Comparison of ENCODE assay signal across 20 mouse cellular contexts in the genomic region with DNA sequence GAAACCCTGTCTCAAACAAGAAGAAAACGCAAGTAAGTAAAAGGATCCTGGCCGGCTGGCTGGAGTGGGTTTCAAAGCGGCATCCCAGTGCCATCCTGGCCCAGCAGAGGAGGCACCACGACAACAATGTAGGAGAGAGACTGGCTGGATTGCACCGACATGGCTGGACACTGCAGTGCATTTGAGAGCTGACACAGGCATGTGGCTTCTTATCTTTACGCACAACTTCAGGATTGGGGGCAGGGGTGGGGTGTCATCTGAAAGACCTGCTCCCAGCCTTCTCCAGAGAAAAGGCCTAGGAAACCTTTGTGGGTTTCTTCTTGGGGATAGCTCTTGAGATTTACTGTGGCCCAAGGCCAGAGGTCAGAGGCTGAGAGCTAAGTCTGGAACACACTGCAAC. TPM values are rescaled to one million over a fixed set of nuclear protein-coding genes. Genes with fewer than 3 reads are reported as not detected.
A peak's percentile ranks its signal among the peaks of the same experiment; 100 is the strongest.
DNase-seq lines count a peak whose midpoint lies in the region; ATAC-seq and TF ChIP-seq lines count a peak whose summit lies in the region.
"Had no signal": no experiment of that assay in that cellular context is flagged by ENCODE, and none has a peak within 500 bp of the region (broad histone marks: within the 10 kb centered on the region; RNA-seq: fewer than 3 reads in every experiment).

No protein-coding gene starts in this region.

- intact Hi-C loops in left cerebral cortex, postnatal 36 days (cut with DNase I) = no loop called here

- H3K4me1 ChIP-seq in forebrain, embryonic 10.5 days = peaks cover 38% of the 10 kb centered on the region
- peaks cover 10% of the 10 kb centered on the region; the same call in 1 of the 2 replicates for H3K4me1 ChIP-seq in forebrain, embryonic 11.5 days (replicated peaks; ENCODE audit: control insufficient read depth, insufficient read depth, low read length)
- peaks cover 18% of the 10 kb centered on the region for H3K4me1 ChIP-seq in liver, embryonic 11.5 days (replicated peaks; ENCODE audit: control insufficient read depth, insufficient read depth, low read length)
- peaks cover 26% of the 10 kb centered on the region for H3K4me1 ChIP-seq in liver, postnatal 0 days (ENCODE audit: insufficient read depth)
- H3K4me1 ChIP-seq in midbrain, postnatal 0 days (ENCODE audit: insufficient read depth, low read length) = 0 out of 2 replicates have a peak, but pooled peaks cover 3% of the 10 kb centered on the region
- H3K4me1 ChIP-seq: embryonic facial prominence, embryonic 12.5 days; neural tube, embryonic 12.5 days had no signal

- TF ChIP-seq EP300 in liver, postnatal 0 days (IDR thresholded peaks at IDR 0.05; ENCODE audit: low read depth) = no peak

- H3K36me3 ChIP-seq in forebrain, embryonic 10.5 days (replicated peaks) = no peaks in the 10 kb centered on the region
- H3K36me3 ChIP-seq in forebrain, embryonic 11.5 days (ENCODE audit: control insufficient read depth, insufficient read depth, low read length) = no peaks in the 10 kb centered on the region
- no peaks in the 10 kb centered on the region for H3K36me3 ChIP-seq in liver, embryonic 11.5 days (ENCODE audit: control insufficient read depth, insufficient read depth, low read length)
- no peaks in the 10 kb centered on the region for H3K36me3 ChIP-seq in liver, postnatal 0 days (replicated peaks; ENCODE audit: insufficient read depth, low read length)
- no peaks in the 10 kb centered on the region for H3K36me3 ChIP-seq in midbrain, postnatal 0 days (ENCODE audit: insufficient read depth, low read length)
- H3K36me3 ChIP-seq: embryonic facial prominence, embryonic 12.5 days; lung, embryonic 15.5 days; neural tube, embryonic 12.5 days had no signal

- WGBS in forebrain, embryonic 10.5 days = 82% methylated on average over 6 of the region's 6 CpGs
- 82% methylated on average over 6 of the region's 6 CpGs for WGBS in forebrain, embryonic 11.5 days
- 40% methylated on average over 6 of the region's 6 CpGs for WGBS in liver, embryonic 11.5 days
- 44% methylated on average over 6 of the region's 6 CpGs for WGBS in liver, postnatal 0 days (ENCODE audit: insufficient replicate concordance)
- 86% methylated on average over 6 of the region's 6 CpGs for WGBS in midbrain, postnatal 0 days

- peak overlapping the region; percentile 62 for H3K27ac ChIP-seq in forebrain, embryonic 10.5 days
- H3K27ac ChIP-seq in forebrain, embryonic 11.5 days (ENCODE audit: low read depth, low read length) = no peak overlapping the region
- H3K27ac ChIP-seq in liver, embryonic 11.5 days (ENCODE audit: low read depth, low read length) = peak overlapping the region; percentile 44; the same call in 1 of the 2 replicates
- peak overlapping the region; percentile 48; the same call in 1 of the 2 replicates for H3K27ac ChIP-seq in liver, postnatal 0 days (ENCODE audit: low read depth)
- no peak overlapping the region for H3K27ac ChIP-seq in midbrain, postnatal 0 days (ENCODE audit: low read depth, low read length)
- H3K27ac ChIP-seq: embryonic facial prominence, embryonic 12.5 days; hindbrain, postnatal 0 days; lung, embryonic 15.5 days; neural tube, embryonic 12.5 days; stomach, postnatal 0 days had no signal

- no peak overlapping the region for H3K4me3 ChIP-seq in forebrain, embryonic 10.5 days
- no peak overlapping the region for H3K4me3 ChIP-seq in forebrain, embryonic 11.5 days (ENCODE audit: low read depth, low read length)
- peak overlapping the region; percentile 4; the same call in 1 of the 2 replicates for H3K4me3 ChIP-seq in liver, embryonic 11.5 days (ENCODE audit: low read depth, low read length)
- H3K4me3 ChIP-seq in liver, postnatal 0 days (ENCODE audit: low read depth, low read length) = 0 out of 2 replicates have a peak overlapping the region, but pooled peaks have one; percentile 7
- no peak overlapping the region for H3K4me3 ChIP-seq in midbrain, postnatal 0 days (ENCODE audit: low read depth, low read length)
- H3K4me3 ChIP-seq: embryonic facial prominence, embryonic 12.5 days; lung, embryonic 15.5 days; neural tube, embryonic 12.5 days had no signal

- no peak for ATAC-seq in forebrain, embryonic 11.5 days (replicated peaks; ENCODE audit: low FRiP score)
- peak; percentile 12; the same call in 1 of the 2 replicates for ATAC-seq in common myeloid progenitor, adult 5-6 weeks (replicated peaks; ENCODE audit: low read depth, poor library complexity, severe bottlenecking)
- peak; percentile 83 for ATAC-seq in liver, embryonic 11.5 days (replicated peaks; ENCODE audit: low FRiP score)
- ATAC-seq in liver, postnatal 0 days = peak; percentile 74
- no peak; the same call in 1 of the 2 replicates for ATAC-seq in granulocyte monocyte progenitor cell, adult 5-6 weeks (replicated peaks; ENCODE audit: poor library complexity, severe bottlenecking)
- no peak for ATAC-seq in midbrain, postnatal 0 days (ENCODE audit: low FRiP score)
- ATAC-seq: forebrain, embryonic 16.5 days; hindbrain, postnatal 0 days; intestine, embryonic 16.5 days had no signal

- no peak overlapping the region for H3K4me2 ChIP-seq in forebrain, embryonic 11.5 days (ENCODE audit: low read depth, low read length, severe bottlenecking)
- peak overlapping the region; percentile 55 for H3K4me2 ChIP-seq in liver, embryonic 11.5 days
- peak overlapping the region; percentile 64 for H3K4me2 ChIP-seq in liver, postnatal 0 days (ENCODE audit: low read depth, low read length)
- H3K4me2 ChIP-seq in midbrain, postnatal 0 days (ENCODE audit: low read depth, low read length, poor library complexity, severe bottlenecking) = no peak overlapping the region
- H3K4me2 ChIP-seq: embryonic facial prominence, embryonic 12.5 days; lung, embryonic 15.5 days; midbrain, embryonic 11.5 days; neural tube, embryonic 12.5 days had no signal

- H3K27me3 ChIP-seq in forebrain, embryonic 10.5 days (ENCODE audit: poor library complexity, severe bottlenecking) = no peaks in the 10 kb centered on the region; the same call in 1 of the 2 replicates
- no peaks in the 10 kb centered on the region for H3K27me3 ChIP-seq in forebrain, embryonic 11.5 days (ENCODE audit: control insufficient read depth, insufficient read depth, low read length)
- no peaks in the 10 kb centered on the region for H3K27me3 ChIP-seq in liver, embryonic 11.5 days (replicated peaks; ENCODE audit: control insufficient read depth, insufficient read depth, low read length)
- H3K27me3 ChIP-seq in liver, postnatal 0 days (ENCODE audit: insufficient read depth, low read length) = no peaks in the 10 kb centered on the region
- no peaks in the 10 kb centered on the region for H3K27me3 ChIP-seq in midbrain, postnatal 0 days (ENCODE audit: insufficient read depth, low read length)
- H3K27me3 ChIP-seq: embryonic facial prominence, embryonic 12.5 days; lung, embryonic 15.5 days; neural tube, embryonic 12.5 days had no signal

- TF ChIP-seq CTCF in liver, postnatal 0 days (IDR thresholded peaks at IDR 0.05; ENCODE audit: low read depth) = no peak
- TF ChIP-seq CTCF in midbrain, postnatal 0 days (IDR thresholded peaks at IDR 0.05) = no peak

- no peak for DNase-seq in forebrain, embryonic 10.5 days (ENCODE audit: extremely low spot score, low spot score)
- no peak for DNase-seq in forebrain, embryonic 11.5 days (ENCODE audit: low spot score)
- no peak for DNase-seq in liver, embryonic 11.5 days (ENCODE audit: low spot score)
- no peak for DNase-seq in liver, postnatal 0 days
- no peak for DNase-seq in left cerebral cortex, postnatal 36 days (ENCODE audit: low spot score in 2 of 2)
- DNase-seq in midbrain, postnatal 0 days (ENCODE audit: low spot score) = no peak
- DNase-seq: adrenal gland, postnatal 25 days; cerebellum, adult 9-10 months; lung, postnatal 36 days; thymus, adult 2 months had no signal

- H3K9me3 ChIP-seq in forebrain, embryonic 10.5 days = peaks cover 6% of the 10 kb centered on the region; the same call in 1 of the 2 replicates
- H3K9me3 ChIP-seq in forebrain, embryonic 11.5 days (ENCODE audit: control insufficient read depth, low read length) = no peaks in the 10 kb centered on the region
- no peaks in the 10 kb centered on the region for H3K9me3 ChIP-seq in liver, embryonic 11.5 days (ENCODE audit: control insufficient read depth, low read length)
- no peaks in the 10 kb centered on the region for H3K9me3 ChIP-seq in liver, postnatal 0 days (ENCODE audit: low read length)
- no peaks in the 10 kb centered on the region for H3K9me3 ChIP-seq in midbrain, postnatal 0 days (ENCODE audit: low read length)
- H3K9me3 ChIP-seq: embryonic facial prominence, embryonic 12.5 days; lung, embryonic 15.5 days had no signal

- H3K9ac ChIP-seq in forebrain, embryonic 11.5 days (ENCODE audit: low read length) = no peak overlapping the region
- H3K9ac ChIP-seq in liver, embryonic 11.5 days (ENCODE audit: low read depth, low read length) = peak overlapping the region; percentile 46
- no peak overlapping the region for H3K9ac ChIP-seq in liver, postnatal 0 days (replicated peaks)
- no peak overlapping the region for H3K9ac ChIP-seq in midbrain, postnatal 0 days (replicated peaks; ENCODE audit: low read length, poor library complexity, severe bottlenecking)
- H3K9ac ChIP-seq: embryonic facial prominence, embryonic 12.5 days; lung, embryonic 15.5 days; neural tube, embryonic 12.5 days had no signal

RNA-seq across cellular contexts. Expression of a gene that starts 17.5 kb away (rescaled TPM):
- 1,043 and 1,081 TPM in 2 replicates for polyA plus RNA-seq in forebrain, embryonic 10.5 days (2016; fragmentation: Nextera tagmentation; extraction: Ambion mirVana)
- polyA plus RNA-seq in forebrain, embryonic 11.5 days (2014; fragmentation: Nextera tagmentation; extraction: Ambion mirVana) = 879 and 889 TPM in 2 replicates
- total RNA-seq in common myeloid progenitor, adult 5-6 weeks (2017) = 1,609 and 1,977 TPM in 2 replicates
- polyA plus RNA-seq in liver, embryonic 11.5 days (2014; fragmentation: Nextera tagmentation; extraction: Ambion mirVana) = 1,192 and 1,256 TPM in 2 replicates
- polyA plus RNA-seq in liver, postnatal 0 days (2015; fragmentation: Nextera tagmentation; extraction: Ambion mirVana) = 483 and 486 TPM in 2 replicates
- total RNA-seq in granulocyte monocyte progenitor cell, adult 5-6 weeks (2014; fragmentation: Nextera tagmentation) = 2,290 and 2,982 TPM in 2 replicates
- 1,520 and 1,547 TPM in 2 replicates for total RNA-seq in granulocyte monocyte progenitor cell, adult 5-6 weeks (2017)
- total RNA-seq in left cerebral cortex, postnatal 36 days (2021) = 100 to 1,000 TPM; 278 to 331 TPM
- total RNA-seq in midbrain, postnatal 0 days (2014; rRNA removed) = 795 and 936 TPM in 2 replicates
- polyA plus RNA-seq in midbrain, postnatal 0 days (2015; fragmentation: Nextera tagmentation; extraction: Ambion mirVana) = 645 TPM in 2 replicates

RNA-seq across cellular contexts. Expression of a gene that starts 26.4 kb away (rescaled TPM):
- 45.6 and 51.3 TPM in 2 replicates for polyA plus RNA-seq in forebrain, embryonic 10.5 days (2016; fragmentation: Nextera tagmentation; extraction: Ambion mirVana)
- polyA plus RNA-seq in forebrain, embryonic 11.5 days (2014; fragmentation: Nextera tagmentation; extraction: Ambion mirVana) = 39.5 and 43.4 TPM in 2 replicates
- 23.8 and 30.1 TPM in 2 replicates for total RNA-seq in common myeloid progenitor, adult 5-6 weeks (2017)
- polyA plus RNA-seq in liver, embryonic 11.5 days (2014; fragmentation: Nextera tagmentation; extraction: Ambion mirVana) = 51.1 and 52.3 TPM in 2 replicates
- 30.4 and 38.7 TPM in 2 replicates for polyA plus RNA-seq in liver, postnatal 0 days (2015; fragmentation: Nextera tagmentation; extraction: Ambion mirVana)
- total RNA-seq in granulocyte monocyte progenitor cell, adult 5-6 weeks (2014; fragmentation: Nextera tagmentation) = 35.0 and 41.7 TPM in 2 replicates
- total RNA-seq in granulocyte monocyte progenitor cell, adult 5-6 weeks (2017) = 34.2 and 54.3 TPM in 2 replicates
- 10 to 100 TPM; 15.4 to 16.0 TPM for total RNA-seq in left cerebral cortex, postnatal 36 days (2021)
- total RNA-seq in midbrain, postnatal 0 days (2014; rRNA removed) = 11.4 and 22.6 TPM in 2 replicates
- polyA plus RNA-seq in midbrain, postnatal 0 days (2015; fragmentation: Nextera tagmentation; extraction: Ambion mirVana) = 13.3 and 17.0 TPM in 2 replicates

RNA-seq across cellular contexts. Expression of a gene that starts 35.5 kb away (rescaled TPM):
- 4.4 and 6.0 TPM in 2 replicates for polyA plus RNA-seq in forebrain, embryonic 10.5 days (2016; fragmentation: Nextera tagmentation; extraction: Ambion mirVana)
- 4.6 and 4.7 TPM in 2 replicates for polyA plus RNA-seq in forebrain, embryonic 11.5 days (2014; fragmentation: Nextera tagmentation; extraction: Ambion mirVana)
- total RNA-seq in common myeloid progenitor, adult 5-6 weeks (2017) = 10.0 and 13.4 TPM in 2 replicates
- 19.5 and 19.7 TPM in 2 replicates for polyA plus RNA-seq in liver, embryonic 11.5 days (2014; fragmentation: Nextera tagmentation; extraction: Ambion mirVana)
- 41.4 and 47.9 TPM in 2 replicates for polyA plus RNA-seq in liver, postnatal 0 days (2015; fragmentation: Nextera tagmentation; extraction: Ambion mirVana)
- total RNA-seq in granulocyte monocyte progenitor cell, adult 5-6 weeks (2014; fragmentation: Nextera tagmentation) = 17.5 and 26.1 TPM in 2 replicates
- 5.7 and 7.2 TPM in 2 replicates for total RNA-seq in granulocyte monocyte progenitor cell, adult 5-6 weeks (2017)
- 10 to 100 TPM in 1 of 2 experiments, 1 to 10 TPM in 1; 8.8 to 11.4 TPM for total RNA-seq in left cerebral cortex, postnatal 36 days (2021)
- 16.2 and 18.4 TPM in 2 replicates for total RNA-seq in midbrain, postnatal 0 days (2014; rRNA removed)
- polyA plus RNA-seq in midbrain, postnatal 0 days (2015; fragmentation: Nextera tagmentation; extraction: Ambion mirVana) = 12.6 and 13.8 TPM in 2 replicates

RNA-seq across cellular contexts. Expression of a gene that starts 35.7 kb away (rescaled TPM):
- 40.7 and 42.8 TPM in 2 replicates for polyA plus RNA-seq in forebrain, embryonic 10.5 days (2016; fragmentation: Nextera tagmentation; extraction: Ambion mirVana)
- polyA plus RNA-seq in forebrain, embryonic 11.5 days (2014; fragmentation: Nextera tagmentation; extraction: Ambion mirVana) = 38.3 and 41.0 TPM in 2 replicates
- total RNA-seq in common myeloid progenitor, adult 5-6 weeks (2017) = 22.0 and 28.9 TPM in 2 replicates
- 53.6 and 54.0 TPM in 2 replicates for polyA plus RNA-seq in liver, embryonic 11.5 days (2014; fragmentation: Nextera tagmentation; extraction: Ambion mirVana)
- polyA plus RNA-seq in liver, postnatal 0 days (2015; fragmentation: Nextera tagmentation; extraction: Ambion mirVana) = 15.8 and 16.2 TPM in 2 replicates
- total RNA-seq in granulocyte monocyte progenitor cell, adult 5-6 weeks (2014; fragmentation: Nextera tagmentation) = 50.3 and 57.3 TPM in 2 replicates
- total RNA-seq in granulocyte monocyte progenitor cell, adult 5-6 weeks (2017) = 26.0 and 27.0 TPM in 2 replicates
- 10 to 100 TPM; 36.8 to 38.3 TPM for total RNA-seq in left cerebral cortex, postnatal 36 days (2021)
- 69.8 and 73.8 TPM in 2 replicates for total RNA-seq in midbrain, postnatal 0 days (2014; rRNA removed)
- polyA plus RNA-seq in midbrain, postnatal 0 days (2015; fragmentation: Nextera tagmentation; extraction: Ambion mirVana) = 72.3 and 74.5 TPM in 2 replicates

RNA-seq across cellular contexts. Expression of a gene that starts 41.4 kb away (rescaled TPM):
- 337 and 351 TPM in 2 replicates for polyA plus RNA-seq in forebrain, embryonic 10.5 days (2016; fragmentation: Nextera tagmentation; extraction: Ambion mirVana)
- polyA plus RNA-seq in forebrain, embryonic 11.5 days (2014; fragmentation: Nextera tagmentation; extraction: Ambion mirVana) = 300 and 309 TPM in 2 replicates
- 2.3 and 3.3 TPM in 2 replicates for total RNA-seq in common myeloid progenitor, adult 5-6 weeks (2017)
- 62.4 and 63.2 TPM in 2 replicates for polyA plus RNA-seq in liver, embryonic 11.5 days (2014; fragmentation: Nextera tagmentation; extraction: Ambion mirVana)
- 4.9 and 6.1 TPM in 2 replicates for polyA plus RNA-seq in liver, postnatal 0 days (2015; fragmentation: Nextera tagmentation; extraction: Ambion mirVana)
- 4.5 TPM in 2 replicates for total RNA-seq in granulocyte monocyte progenitor cell, adult 5-6 weeks (2014; fragmentation: Nextera tagmentation)
- 1.2 and 3.6 TPM in 2 replicates for total RNA-seq in granulocyte monocyte progenitor cell, adult 5-6 weeks (2017)
- total RNA-seq in left cerebral cortex, postnatal 36 days (2021) = 100 to 1,000 TPM; 181 to 197 TPM
- 543 and 647 TPM in 2 replicates for total RNA-seq in midbrain, postnatal 0 days (2014; rRNA removed)
- polyA plus RNA-seq in midbrain, postnatal 0 days (2015; fragmentation: Nextera tagmentation; extraction: Ambion mirVana) = 242 and 248 TPM in 2 replicates

Comparison
In these comparisons a context has a peak if more than half of its experiments do, and no peak if none do; other contexts are left out.
1. H3K27ac ChIP-seq: peak in forebrain, embryonic 10.5 days (single experiment), liver, embryonic 11.5 days (single experiment) and liver, postnatal 0 days (single experiment); none in forebrain, embryonic 11.5 days (single experiment) and midbrain, postnatal 0 days (single experiment).
2. H3K4me3 ChIP-seq: peak in liver, embryonic 11.5 days (single experiment) and liver, postnatal 0 days (single experiment); none in forebrain, embryonic 10.5 days (single experiment), forebrain, embryonic 11.5 days (single experiment) and midbrain, postnatal 0 days (single experiment).
3. ATAC-seq: peak in common myeloid progenitor, adult 5-6 weeks (single experiment), liver, embryonic 11.5 days (single experiment) and liver, postnatal 0 days (single experiment); none in forebrain, embryonic 11.5 days (single experiment), granulocyte monocyte progenitor cell, adult 5-6 weeks (single experiment) and midbrain, postnatal 0 days (single experiment).
4. H3K4me2 ChIP-seq: peak in liver, embryonic 11.5 days (single experiment) and liver, postnatal 0 days (single experiment); none in forebrain, embryonic 11.5 days (single experiment) and midbrain, postnatal 0 days (single experiment).